Mouse (Mus musculus): ENCODE measurements around the gene Gpc3. TPM values are rescaled to one million over a fixed set of nuclear protein-coding genes. Genes with fewer than 3 reads are reported as not detected.

Gpc3 gene
- polyA plus RNA-seq, 1 experiment, result not detected

DNA sequence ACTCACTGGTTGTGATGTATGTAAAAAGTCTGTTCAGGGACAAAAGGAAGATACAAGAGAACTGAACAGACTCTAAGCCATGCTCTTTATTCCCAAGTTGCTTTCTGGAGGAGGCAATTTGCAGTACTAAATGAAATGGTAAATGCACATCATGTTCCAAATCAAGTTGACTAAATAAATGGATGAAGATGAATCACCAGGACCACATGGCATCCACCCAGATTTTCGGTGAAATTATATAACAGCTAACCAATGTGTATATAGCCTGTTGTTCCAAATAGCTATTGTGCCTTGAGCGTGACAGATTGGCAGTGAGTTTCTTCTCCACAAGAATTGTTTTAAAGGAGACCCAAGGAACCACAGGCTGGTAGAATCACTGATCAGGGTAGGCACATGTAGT lies 302.8 kb downstream of the Gpc3 start:
- Histone ChIP-seq H3K27me3 (ENCODE audit: control insufficient read depth, insufficient read depth, insufficient read length) (no peaks in the 10 kb centered on the region), H3K4me2 (ENCODE audit: low read depth) (no peak overlapping the region), H3ac (ENCODE audit: control insufficient read depth, insufficient read length) (no peak overlapping the region), H3K4me3 (no peak overlapping the region), H3K36me3 (ENCODE audit: control insufficient read depth, insufficient read depth) (no peaks in the 10 kb centered on the region), H3K79me2 (ENCODE audit: control insufficient read depth, insufficient read depth) (no peaks in the 10 kb centered on the region)
- TF ChIP-seq MYOG (IDR thresholded peaks at IDR 0.05; ENCODE audit: control insufficient read depth in 1 of 3, insufficient read depth in 1 of 3, insufficient read length in 2 of 3, low read depth in 2 of 3), result no peak
- no peak for TF ChIP-seq MAX (IDR thresholded peaks at IDR 0.05; ENCODE audit: low read depth)
- TF ChIP-seq TCF12 (IDR thresholded peaks at IDR 0.05; ENCODE audit: insufficient read depth, poor library complexity, severe bottlenecking), result no peak
- TF ChIP-seq USF1 (IDR thresholded peaks at IDR 0.05; ENCODE audit: low read depth), result no peak
- no peak for TF ChIP-seq MYOD1 (IDR thresholded peaks at IDR 0.05; ENCODE audit: control insufficient read depth in 1 of 3, insufficient read length in 2 of 3, low read depth in 2 of 3)
- TF ChIP-seq POLR2AphosphoS2 (IDR thresholded peaks at IDR 0.05; ENCODE audit: insufficient read length, low read depth), result no peak
- no peak for TF ChIP-seq REST (IDR thresholded peaks at IDR 0.05; ENCODE audit: insufficient read depth, insufficient read length)
- no peak for TF ChIP-seq CEBPB (IDR thresholded peaks at IDR 0.05; ENCODE audit: insufficient read depth, poor library complexity, severe bottlenecking)
- no peak for TF ChIP-seq POLR2A (IDR thresholded peaks at IDR 0.05; ENCODE audit: insufficient read length, low read depth)
- TF ChIP-seq TCF3 (IDR thresholded peaks at IDR 0.05; ENCODE audit: insufficient read length, low read depth), result no peak
- TF ChIP-seq SRF (IDR thresholded peaks at IDR 0.05; ENCODE audit: control insufficient read depth, insufficient read length, low read depth), result no peak
- TF ChIP-seq E2F4 (IDR thresholded peaks at IDR 0.05; ENCODE audit: insufficient read depth), result no peak

DNA sequence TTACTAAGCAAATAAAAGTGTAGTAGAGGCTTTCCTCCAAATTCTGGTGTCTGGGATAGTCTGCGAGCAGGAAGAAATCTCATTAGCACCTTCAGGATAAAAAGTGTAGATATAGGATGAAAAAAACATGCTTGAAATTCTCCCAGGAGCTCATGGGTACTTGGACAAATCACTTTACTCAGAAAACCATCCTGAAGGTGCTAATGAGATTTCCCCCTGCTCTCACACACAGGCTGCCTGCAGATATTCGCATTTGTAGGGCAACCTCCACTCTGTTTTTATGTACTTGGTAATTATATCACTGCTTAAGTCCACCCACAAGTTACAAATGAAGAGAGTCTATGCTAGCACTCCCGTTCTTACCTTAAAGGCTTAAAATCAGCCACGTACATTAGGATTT lies 308.5 kb downstream of the Gpc3 start:
- no peaks in the 10 kb centered on the region for H3K27me3 ChIP-seq (ENCODE audit: control insufficient read depth, insufficient read depth, insufficient read length)
- no peaks in the 10 kb centered on the region for H3K79me2 ChIP-seq (ENCODE audit: control insufficient read depth, insufficient read depth)
- H3K4me3 ChIP-seq, result no peak overlapping the region
- no peak overlapping the region for H3ac ChIP-seq (ENCODE audit: control insufficient read depth, insufficient read length)
- H3K36me3 ChIP-seq (ENCODE audit: control insufficient read depth, insufficient read depth), result no peaks in the 10 kb centered on the region
- no peak overlapping the region for H3K4me2 ChIP-seq (ENCODE audit: low read depth)
- TF ChIP-seq MYOG (IDR thresholded peaks at IDR 0.05; ENCODE audit: control insufficient read depth in 1 of 3, insufficient read depth in 1 of 3, insufficient read length in 2 of 3, low read depth in 2 of 3) (no peak), USF1 (IDR thresholded peaks at IDR 0.05; ENCODE audit: low read depth) (no peak), POLR2A (IDR thresholded peaks at IDR 0.05; ENCODE audit: insufficient read length, low read depth) (no peak), MYOD1 (IDR thresholded peaks at IDR 0.05; ENCODE audit: control insufficient read depth in 1 of 3, insufficient read length in 2 of 3, low read depth in 2 of 3) (no peak), CEBPB (IDR thresholded peaks at IDR 0.05; ENCODE audit: insufficient read depth, poor library complexity, severe bottlenecking) (no peak), E2F4 (IDR thresholded peaks at IDR 0.05; ENCODE audit: insufficient read depth) (no peak), REST (IDR thresholded peaks at IDR 0.05; ENCODE audit: insufficient read depth, insufficient read length) (no peak), MAX (IDR thresholded peaks at IDR 0.05; ENCODE audit: low read depth) (no peak)

- H3K27me3 ChIP-seq (ENCODE audit: control insufficient read depth, insufficient read depth, insufficient read length), result no peaks in the 10 kb centered on the region
- TF ChIP-seq CEBPB (IDR thresholded peaks at IDR 0.05; ENCODE audit: insufficient read depth, poor library complexity, severe bottlenecking), result no peak
- no peak for TF ChIP-seq POLR2A (IDR thresholded peaks at IDR 0.05; ENCODE audit: insufficient read length, low read depth)
- no peak for TF ChIP-seq MAX (IDR thresholded peaks at IDR 0.05; ENCODE audit: low read depth)
- no peak for TF ChIP-seq POLR2AphosphoS2 (IDR thresholded peaks at IDR 0.05; ENCODE audit: insufficient read length, low read depth)
- TF ChIP-seq MYOD1 (IDR thresholded peaks at IDR 0.05; ENCODE audit: control insufficient read depth in 1 of 3, insufficient read length in 2 of 3, low read depth in 2 of 3), result no peak
- TF ChIP-seq SRF (IDR thresholded peaks at IDR 0.05; ENCODE audit: control insufficient read depth, insufficient read length, low read depth), result no peak
- no peak for TF ChIP-seq REST (IDR thresholded peaks at IDR 0.05; ENCODE audit: insufficient read depth, insufficient read length)
- no peak for TF ChIP-seq TCF12 (IDR thresholded peaks at IDR 0.05; ENCODE audit: insufficient read depth, poor library complexity, severe bottlenecking)
- H3K4me3 ChIP-seq, result no peak overlapping the region
- no peaks in the 10 kb centered on the region for H3K79me2 ChIP-seq (ENCODE audit: control insufficient read depth, insufficient read depth)
- H3ac ChIP-seq (ENCODE audit: control insufficient read depth, insufficient read length), result no peak overlapping the region
- no peak overlapping the region for H3K4me2 ChIP-seq (ENCODE audit: low read depth)
- H3K36me3 ChIP-seq (ENCODE audit: control insufficient read depth, insufficient read depth), result no peaks in the 10 kb centered on the region
Observed at GRCm38 (mm10) chrX:52288792-52289191, 325.0 kb downstream of the Gpc3 start.

GRCm38 (mm10) chrX:52287944-52288343 lies 325.8 kb downstream of the Gpc3 start:
- Histone ChIP-seq H3K4me2 (ENCODE audit: low read depth) (no peak overlapping the region), H3K4me3 (no peak overlapping the region), H3K36me3 (ENCODE audit: control insufficient read depth, insufficient read depth) (no peaks in the 10 kb centered on the region), H3K79me2 (ENCODE audit: control insufficient read depth, insufficient read depth) (no peaks in the 10 kb centered on the region), H3K27me3 (ENCODE audit: control insufficient read depth, insufficient read depth, insufficient read length) (no peaks in the 10 kb centered on the region), H3ac (ENCODE audit: control insufficient read depth, insufficient read length) (no peak overlapping the region)
- TF ChIP-seq TCF3 (IDR thresholded peaks at IDR 0.05; ENCODE audit: insufficient read length, low read depth) (no peak), MAX (IDR thresholded peaks at IDR 0.05; ENCODE audit: low read depth) (no peak), CEBPB (IDR thresholded peaks at IDR 0.05; ENCODE audit: insufficient read depth, poor library complexity, severe bottlenecking) (no peak), SRF (IDR thresholded peaks at IDR 0.05; ENCODE audit: control insufficient read depth, insufficient read length, low read depth) (no peak), MYOG (IDR thresholded peaks at IDR 0.05; ENCODE audit: control insufficient read depth in 1 of 3, insufficient read depth in 1 of 3, insufficient read length in 2 of 3, low read depth in 2 of 3) (no peak), USF1 (IDR thresholded peaks at IDR 0.05; ENCODE audit: low read depth) (no peak), POLR2AphosphoS2 (IDR thresholded peaks at IDR 0.05; ENCODE audit: insufficient read length, low read depth) (no peak), TCF12 (IDR thresholded peaks at IDR 0.05; ENCODE audit: insufficient read depth, poor library complexity, severe bottlenecking) (no peak)

GRCm38 (mm10) chrX:52282070-52282469 lies 331.7 kb downstream of the Gpc3 start:
- no peak overlapping the region for H3ac ChIP-seq (ENCODE audit: control insufficient read depth, insufficient read length)
- no peaks in the 10 kb centered on the region for H3K79me2 ChIP-seq (ENCODE audit: control insufficient read depth, insufficient read depth)
- no peaks in the 10 kb centered on the region for H3K27me3 ChIP-seq (ENCODE audit: control insufficient read depth, insufficient read depth, insufficient read length)
- no peak overlapping the region for H3K4me2 ChIP-seq (ENCODE audit: low read depth)
- no peaks in the 10 kb centered on the region for H3K36me3 ChIP-seq (ENCODE audit: control insufficient read depth, insufficient read depth)
- no peak overlapping the region for H3K4me3 ChIP-seq
- TF ChIP-seq POLR2AphosphoS2 (IDR thresholded peaks at IDR 0.05; ENCODE audit: insufficient read length, low read depth) (no peak), TCF3 (IDR thresholded peaks at IDR 0.05; ENCODE audit: insufficient read length, low read depth) (no peak), USF1 (IDR thresholded peaks at IDR 0.05; ENCODE audit: low read depth) (no peak), E2F4 (IDR thresholded peaks at IDR 0.05; ENCODE audit: insufficient read depth) (no peak), MYOG (IDR thresholded peaks at IDR 0.05; ENCODE audit: control insufficient read depth in 1 of 3, insufficient read depth in 1 of 3, insufficient read length in 2 of 3, low read depth in 2 of 3) (no peak), MAX (IDR thresholded peaks at IDR 0.05; ENCODE audit: low read depth) (no peak), TCF12 (IDR thresholded peaks at IDR 0.05; ENCODE audit: insufficient read depth, poor library complexity, severe bottlenecking) (no peak), CEBPB (IDR thresholded peaks at IDR 0.05; ENCODE audit: insufficient read depth, poor library complexity, severe bottlenecking) (no peak), MYOD1 (IDR thresholded peaks at IDR 0.05; ENCODE audit: control insufficient read depth in 1 of 3, insufficient read length in 2 of 3, low read depth in 2 of 3) (no peak), POLR2A (IDR thresholded peaks at IDR 0.05; ENCODE audit: insufficient read length, low read depth) (no peak), SRF (IDR thresholded peaks at IDR 0.05; ENCODE audit: control insufficient read depth, insufficient read length, low read depth) (no peak), REST (IDR thresholded peaks at IDR 0.05; ENCODE audit: insufficient read depth, insufficient read length) (no peak)
